Mouse (Mus musculus) layer of hippocampus, adult 9-11 months (tissue): ENCODE results near the gene Atxn3.
"Not testable (repeated sequence)": the region's sequence is repeated elsewhere in the genome, so short reads cannot be mapped to it uniquely, and the experiment has no call there.

Source experiments
- DNase-seq: peaks from one replicate; pipeline ENCODE4 v3.0.0; 2022

The Atxn3 gene

DNA sequence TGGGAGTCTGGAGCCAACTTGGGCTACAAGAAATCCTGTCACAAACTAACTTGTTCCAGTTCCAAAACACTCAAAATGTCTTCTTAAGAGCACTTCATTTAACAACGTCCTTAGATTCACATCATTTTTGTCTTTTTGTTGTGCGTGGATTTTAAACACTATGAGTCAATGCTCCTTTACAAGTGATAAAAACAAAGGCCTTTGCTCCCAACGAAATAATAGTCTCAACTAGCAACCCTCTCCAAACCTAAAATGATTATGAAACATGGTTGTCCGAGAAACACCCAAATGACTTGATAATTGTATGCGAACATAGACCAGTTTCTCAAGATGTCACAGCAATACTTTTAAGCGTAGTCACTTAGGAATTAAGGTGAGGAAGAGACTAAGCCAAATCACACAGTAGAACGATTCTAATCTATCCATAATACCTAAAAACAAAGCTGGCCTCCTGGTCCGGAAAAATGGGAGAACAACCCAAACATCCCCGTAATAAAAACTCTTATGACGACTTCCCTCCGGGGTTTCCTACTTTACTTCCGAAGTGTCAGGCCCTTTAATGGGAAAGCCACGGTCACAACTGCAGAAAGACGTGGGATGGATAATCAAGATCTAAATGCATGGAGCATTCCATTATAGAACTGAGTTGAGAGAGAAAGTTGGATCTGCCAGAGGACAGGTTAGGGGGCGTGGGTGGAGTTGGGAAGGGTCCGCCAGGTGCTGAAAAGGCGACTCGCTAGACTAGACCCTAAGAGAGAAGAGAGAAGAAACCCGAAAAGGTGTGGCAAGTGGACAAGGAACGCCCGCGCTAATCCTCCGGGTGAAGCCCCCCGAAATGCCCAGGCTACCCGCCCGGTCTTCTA, 736 bp downstream of the Atxn3 start:
- no peak for DNase-seq

DNA sequence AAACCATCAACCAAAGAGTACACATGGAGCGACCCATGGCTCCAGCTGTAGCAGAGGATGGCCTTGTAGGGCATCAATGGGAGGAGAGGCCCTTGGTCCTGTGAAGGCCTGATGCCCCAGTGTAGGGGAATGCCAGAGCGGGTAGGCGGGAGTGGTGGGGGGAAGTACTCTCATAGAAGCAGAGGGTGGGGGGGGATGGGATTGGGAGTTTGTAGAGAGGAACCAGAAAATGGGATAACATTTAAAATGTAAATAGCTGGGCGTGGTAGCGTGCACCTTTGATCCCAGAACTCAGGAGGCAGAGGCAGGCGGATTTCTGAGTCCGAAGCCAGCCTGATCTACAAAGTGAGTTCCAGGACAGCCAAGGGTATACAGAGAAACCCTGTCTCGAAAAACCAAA, 2.2 kb downstream of the Atxn3 start:
- not testable (repeated sequence) for DNase-seq

DNA sequence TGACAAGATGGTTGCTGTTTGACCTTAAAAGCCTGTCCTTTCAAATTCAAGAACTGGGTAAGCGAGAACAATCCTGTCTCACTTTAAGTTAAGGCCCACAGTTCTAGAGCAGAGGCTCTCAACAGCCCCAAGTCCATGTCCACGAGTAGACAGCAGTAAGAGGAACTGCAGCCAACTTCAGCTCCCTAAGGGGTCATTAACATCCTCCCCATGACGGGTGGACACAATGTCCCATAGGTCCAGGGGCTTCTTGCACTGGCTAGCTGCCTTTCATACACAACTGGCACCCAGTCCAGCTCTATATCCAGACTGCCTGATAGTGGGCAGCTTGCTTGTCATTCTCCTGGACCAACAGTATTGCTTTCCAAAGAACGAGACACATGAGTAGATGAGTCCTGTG, 9.2 kb downstream of the Atxn3 start:
- no peak for DNase-seq

DNA sequence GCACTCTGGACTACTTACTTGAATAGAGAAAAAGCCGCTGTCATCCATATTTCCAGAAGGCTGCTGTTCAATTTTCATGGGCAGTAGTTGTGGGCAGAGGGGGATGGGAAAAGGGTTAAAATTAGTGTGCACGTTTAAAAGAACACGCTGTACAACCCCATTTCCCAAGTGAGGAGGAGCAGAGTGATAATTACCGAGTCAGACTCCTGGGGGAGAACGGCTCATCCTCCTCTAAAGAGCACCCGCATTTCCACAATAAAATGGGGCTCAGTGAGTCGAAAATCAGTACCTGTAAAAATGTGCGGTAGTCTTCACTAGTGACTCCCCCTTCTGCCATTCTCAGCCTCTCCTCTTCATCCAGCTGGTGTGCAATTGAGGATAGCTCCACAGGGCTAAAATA, 10.1 kb downstream of the Atxn3 start:
- DNase-seq = no peak

GRCm38 (mm10) chr12:101937572-101937971, 20.5 kb downstream of the Atxn3 start:
- DNase-seq = no peak

GRCm38 (mm10) chr12:101935223-101935622, 22.8 kb downstream of the Atxn3 start:
- no peak for DNase-seq

DNA sequence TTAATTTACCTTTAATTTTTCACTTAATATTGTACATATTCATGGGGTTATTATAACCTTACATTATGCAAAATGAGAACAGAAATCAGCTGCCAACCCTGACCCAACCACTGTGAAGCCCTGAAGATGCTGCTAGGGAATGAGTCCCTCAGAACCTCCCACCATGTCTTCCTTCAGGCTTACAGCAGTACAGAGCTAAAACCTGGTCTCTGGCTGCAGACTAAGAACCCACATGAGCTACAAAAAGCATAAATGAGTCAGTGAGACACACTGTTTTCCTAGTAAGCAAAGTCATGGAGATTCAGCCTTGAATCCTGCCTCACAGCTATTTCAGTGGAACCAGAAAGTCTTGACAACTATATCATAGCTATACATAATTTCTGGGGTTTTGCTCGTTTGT, 29.6 kb downstream of the Atxn3 start:
- no peak for DNase-seq

GRCm38 (mm10) chr12:101922313-101922712, 35.7 kb downstream of the Atxn3 start:
- DNase-seq = no peak

- no peak for DNase-seq
These were observed 38.2 kb downstream of the Atxn3 start for GRCm38 (mm10) chr12:101919847-101920246.

DNA sequence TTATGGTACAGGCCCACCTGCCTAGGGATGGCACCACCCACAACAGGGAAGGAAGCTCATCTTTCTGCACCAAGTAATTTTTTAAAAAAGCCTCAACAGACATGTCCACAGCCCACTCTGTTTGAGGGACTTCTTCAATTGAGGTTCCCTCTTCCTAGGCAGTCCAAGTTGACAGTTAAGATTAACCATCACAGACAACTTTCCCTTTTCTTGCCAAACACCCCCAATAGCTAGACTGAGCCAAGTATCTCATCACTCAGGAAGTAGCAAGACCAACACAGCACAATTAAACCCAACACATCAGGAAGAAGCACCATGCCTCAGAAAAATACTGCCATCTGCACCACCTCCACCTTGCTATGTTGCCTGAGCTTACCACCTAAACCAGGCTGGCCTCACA, 40.9 kb downstream of the Atxn3 start:
- DNase-seq = no peak

- DNase-seq = peak; percentile 91
These were observed 45.2 kb downstream of the Atxn3 start, which contains the start of gene Trip11 for GRCm38 (mm10) chr12:101912626-101913490. Gene Trip11 (minus strand): TSS chr12:101913267.

- DNase-seq = no peak
These were observed 46.7 kb downstream of the Atxn3 start for GRCm38 (mm10) chr12:101911346-101911745.

DNA sequence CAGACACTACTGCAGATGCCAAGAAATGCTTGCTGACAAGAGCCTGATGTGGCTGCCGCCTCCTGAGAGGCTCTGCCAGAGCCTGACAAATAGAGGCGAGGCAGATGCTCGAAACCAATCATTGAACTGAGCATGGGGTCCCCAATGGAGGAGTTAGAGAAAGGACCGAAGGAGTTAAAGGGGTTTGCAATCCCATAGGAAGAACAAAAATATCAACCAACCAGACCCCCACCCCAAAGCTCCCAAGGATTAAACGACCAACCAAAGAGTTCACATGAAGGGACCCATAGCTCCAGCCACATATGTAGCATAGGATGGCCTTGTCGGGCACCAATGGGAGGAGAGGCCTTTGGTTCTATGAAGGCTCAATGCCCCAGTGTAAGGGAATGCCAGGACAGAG, 47.7 kb downstream of the Atxn3 start:
- DNase-seq = no peak

- no peak for DNase-seq
These were observed 52.2 kb downstream of the Atxn3 start for GRCm38 (mm10) chr12:101905817-101906216.

GRCm38 (mm10) chr12:101904906-101905305, 53.1 kb downstream of the Atxn3 start:
- no peak for DNase-seq

GRCm38 (mm10) chr12:101904170-101904569, 53.9 kb downstream of the Atxn3 start:
- DNase-seq = no peak

DNA sequence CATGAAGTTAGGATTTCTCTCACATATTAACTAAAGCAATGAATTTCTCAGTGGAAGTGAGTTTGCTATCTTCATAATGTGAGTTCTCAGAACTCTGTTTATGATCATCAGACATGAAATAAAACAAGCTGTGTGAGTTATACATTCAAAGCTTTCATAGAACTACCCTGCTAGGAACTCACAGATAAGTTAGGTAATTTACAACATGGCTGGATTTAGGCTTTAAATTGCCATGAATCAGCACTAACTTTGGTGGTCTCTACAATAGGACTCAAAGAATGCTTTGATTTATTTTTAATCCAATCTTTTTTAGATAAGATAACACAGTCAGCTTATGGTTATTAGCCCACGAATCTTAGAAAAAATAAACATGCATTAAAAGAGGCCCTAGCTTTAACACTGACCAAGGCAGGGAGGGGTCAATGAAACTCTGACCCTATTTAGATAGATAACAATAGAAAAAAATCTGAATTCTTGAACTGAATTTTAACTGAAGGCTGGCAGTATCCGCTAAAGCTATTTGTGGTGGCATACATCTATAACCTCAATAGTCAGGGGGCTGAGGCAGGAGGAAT, 58.3 kb downstream of the Atxn3 start:
- DNase-seq = no peak

DNA sequence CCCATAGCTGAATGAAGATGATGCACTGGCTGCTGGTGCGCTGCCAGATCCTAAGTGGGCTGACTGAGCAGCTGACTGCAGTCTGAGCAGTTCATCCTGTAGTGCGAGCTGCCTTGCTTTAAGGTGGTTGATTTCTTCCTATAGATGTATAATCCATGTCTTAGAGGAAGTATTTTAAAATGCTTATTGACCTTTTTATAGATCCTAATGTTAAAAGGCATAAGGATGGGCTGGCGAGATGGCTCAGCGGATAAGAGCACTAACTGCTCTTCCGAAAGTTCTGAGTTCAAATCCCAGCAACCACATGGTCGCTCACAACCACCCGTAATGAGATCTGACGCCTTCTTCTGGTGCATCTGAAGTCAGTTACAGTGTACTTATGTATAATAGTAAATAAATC, 59.1 kb downstream of the Atxn3 start:
- no peak for DNase-seq

- DNase-seq = no peak
These were observed 60.9 kb downstream of the Atxn3 start for GRCm38 (mm10) chr12:101897113-101897512.

- no peak for DNase-seq
These were observed 64.8 kb downstream of the Atxn3 start for GRCm38 (mm10) chr12:101893296-101893695.

DNA sequence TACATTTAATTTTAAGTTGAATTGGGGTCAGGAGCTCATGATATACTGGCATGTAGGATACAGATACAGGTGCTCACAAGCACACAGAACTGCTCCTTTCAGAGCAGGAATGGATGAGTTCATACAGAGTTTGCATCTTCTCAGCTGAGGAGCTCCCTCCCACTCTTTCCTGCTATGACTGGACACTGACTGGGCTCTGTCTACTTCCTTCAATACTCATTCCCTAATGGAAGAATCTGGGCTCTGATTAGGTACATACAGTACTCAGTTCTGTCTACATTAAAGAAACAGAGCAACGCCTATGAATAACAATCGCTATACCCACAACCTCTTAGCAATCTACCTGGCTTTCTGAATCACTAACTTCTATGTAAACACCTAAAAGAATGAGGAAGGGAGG, 65.2 kb downstream of the Atxn3 start:
- no peak for DNase-seq

GRCm38 (mm10) chr12:101891066-101891465, 67.0 kb downstream of the Atxn3 start:
- DNase-seq = no peak

- DNase-seq = no peak
These were observed 68.7 kb downstream of the Atxn3 start for GRCm38 (mm10) chr12:101889351-101889750.

- DNase-seq = no peak
These were observed 69.7 kb downstream of the Atxn3 start for GRCm38 (mm10) chr12:101888312-101888711.
